In genomic region chr7:113855396-113855795, GRCm38 (mm10) we compare ENCODE assay signal across 17 mouse cellular contexts.
DNase-seq lines count a peak whose midpoint lies in the region; ATAC-seq and TF ChIP-seq lines count a peak whose summit lies in the region.
"Had no signal": no experiment of that assay in that cellular context is flagged by ENCODE, and none has a peak within 500 bp of the region (broad histone marks: within the 10 kb centered on the region; RNA-seq: fewer than 3 reads in every experiment).

No protein-coding gene starts in this region.

- no peak for TF ChIP-seq EP300 in liver, postnatal 0 days (IDR thresholded peaks at IDR 0.05; ENCODE audit: low read depth)

- H3K27ac ChIP-seq in embryonic facial prominence, embryonic 14.5 days (replicated peaks; ENCODE audit: low read depth, low read length), result no peak overlapping the region
- no peak overlapping the region for H3K27ac ChIP-seq in embryonic facial prominence, embryonic 10.5 days (replicated peaks)
- H3K27ac ChIP-seq in liver, postnatal 0 days (ENCODE audit: low read depth), result peak overlapping the region; percentile 29; the same call in 1 of the 2 replicates
- H3K27ac ChIP-seq: forebrain, embryonic 15.5 days; limb, embryonic 12.5 days; liver, embryonic 15.5 days; macrophage; neural tube, embryonic 12.5 days had no signal

- no peaks in the 10 kb centered on the region for H3K4me1 ChIP-seq in embryonic facial prominence, embryonic 14.5 days (ENCODE audit: control insufficient read depth, insufficient read depth, low read length)
- H3K4me1 ChIP-seq in embryonic facial prominence, embryonic 10.5 days, result peaks cover 17% of the 10 kb centered on the region
- no peaks in the 10 kb centered on the region for H3K4me1 ChIP-seq in liver, postnatal 0 days (ENCODE audit: insufficient read depth)
- H3K4me1 ChIP-seq: forebrain, embryonic 15.5 days; liver, embryonic 15.5 days; neural tube, embryonic 12.5 days had no signal

- peak; percentile 27 for DNase-seq in embryonic facial prominence, embryonic 14.5 days (ENCODE audit: low spot score)
- DNase-seq in embryonic facial prominence, embryonic 10.5 days (ENCODE audit: low spot score), result no peak
- DNase-seq in liver, postnatal 0 days, result no peak
- DNase-seq in liver (no peak), adipocyte (ENCODE audit: low spot score) (no peak)
- peak; percentile 48 for DNase-seq in thymus, postnatal 25 days
- DNase-seq in left cerebral cortex, postnatal 4 days, result no peak
- DNase-seq: cerebellum, adult 11-12 months; kidney, adult 9 months; layer of hippocampus, postnatal 36 days had no signal

- whole genome bisulfite sequencing in embryonic facial prominence, embryonic 14.5 days, result 45% methylated on average over 4 of the region's 4 CpGs
- WGBS in embryonic facial prominence, embryonic 10.5 days, result 81% methylated on average over 4 of the region's 4 CpGs
- WGBS in liver, postnatal 0 days (ENCODE audit: insufficient replicate concordance), result 58% methylated on average over 4 of the region's 4 CpGs

- ATAC-seq in embryonic facial prominence, embryonic 14.5 days (ENCODE audit: low read depth), result no peak; the same call in 1 of the 2 replicates
- ATAC-seq in liver, postnatal 0 days, result 0 out of 2 replicates have a peak, but pooled peaks have one; percentile 13
- peak; percentile 68 to 77 for ATAC-seq in hematopoietic stem cell, adult 5-6 weeks (replicated peaks in 1 of 2; ENCODE audit: insufficient read depth in 1 of 2, low FRiP score in 2 of 2, low TSS enrichment in 1 of 2, low read depth in 1 of 2, poor library complexity in 2 of 2, severe bottlenecking in 2 of 2)
- ATAC-seq: forebrain, embryonic 15.5 days; Patski had no signal

- no peak overlapping the region for H3K4me2 ChIP-seq in embryonic facial prominence, embryonic 14.5 days (ENCODE audit: low read depth, low read length)
- H3K4me2 ChIP-seq in liver, postnatal 0 days (ENCODE audit: low read depth, low read length), result no peak overlapping the region
- H3K4me2 ChIP-seq: forebrain, embryonic 15.5 days; limb, embryonic 12.5 days; liver, embryonic 15.5 days; neural tube, embryonic 12.5 days had no signal

- no peak overlapping the region for H3K4me3 ChIP-seq in embryonic facial prominence, embryonic 14.5 days (ENCODE audit: low read depth, low read length)
- H3K4me3 ChIP-seq in embryonic facial prominence, embryonic 10.5 days, result no peak overlapping the region
- H3K4me3 ChIP-seq in liver, postnatal 0 days (ENCODE audit: low read depth, low read length), result no peak overlapping the region
- H3K4me3 ChIP-seq: forebrain, embryonic 15.5 days; limb, embryonic 12.5 days; liver, embryonic 15.5 days; neural tube, embryonic 12.5 days had no signal

- intact Hi-C loops in left cerebral cortex, postnatal 4 days (cut with DNase I), result no loop called here

- TF ChIP-seq CTCF in liver, postnatal 0 days (IDR thresholded peaks at IDR 0.05; ENCODE audit: low read depth), result no peak

- no peak overlapping the region for H3K9ac ChIP-seq in embryonic facial prominence, embryonic 14.5 days (ENCODE audit: low read depth, low read length)
- no peak overlapping the region for H3K9ac ChIP-seq in liver, postnatal 0 days (replicated peaks)
- H3K9ac ChIP-seq: forebrain, embryonic 15.5 days; limb, embryonic 12.5 days; liver, embryonic 15.5 days; neural tube, embryonic 12.5 days had no signal

- no peaks in the 10 kb centered on the region for H3K36me3 ChIP-seq in embryonic facial prominence, embryonic 14.5 days (ENCODE audit: control insufficient read depth, insufficient read depth, low read length)
- H3K36me3 ChIP-seq in embryonic facial prominence, embryonic 10.5 days (replicated peaks), result no peaks in the 10 kb centered on the region
- no peaks in the 10 kb centered on the region for H3K36me3 ChIP-seq in liver, postnatal 0 days (replicated peaks; ENCODE audit: insufficient read depth, low read length)
- H3K36me3 ChIP-seq: forebrain, embryonic 15.5 days; limb, embryonic 12.5 days; liver, embryonic 15.5 days; neural tube, embryonic 12.5 days had no signal

- H3K27me3 ChIP-seq in embryonic facial prominence, embryonic 14.5 days (replicated peaks; ENCODE audit: control insufficient read depth, insufficient read depth, low read length), result no peaks in the 10 kb centered on the region
- no peaks in the 10 kb centered on the region for H3K27me3 ChIP-seq in embryonic facial prominence, embryonic 10.5 days (replicated peaks; ENCODE audit: low read depth, poor library complexity, severe bottlenecking)
- H3K27me3 ChIP-seq in liver, postnatal 0 days (ENCODE audit: insufficient read depth, low read length), result no peaks in the 10 kb centered on the region
- H3K27me3 ChIP-seq: forebrain, embryonic 15.5 days; limb, embryonic 12.5 days; liver, embryonic 15.5 days; neural tube, embryonic 12.5 days; Patski had no signal

- no peaks in the 10 kb centered on the region for H3K9me3 ChIP-seq in embryonic facial prominence, embryonic 14.5 days (ENCODE audit: control insufficient read depth, low read length)
- no peaks in the 10 kb centered on the region for H3K9me3 ChIP-seq in embryonic facial prominence, embryonic 10.5 days
- H3K9me3 ChIP-seq in liver, postnatal 0 days (ENCODE audit: low read length), result no peaks in the 10 kb centered on the region
- H3K9me3 ChIP-seq: forebrain, embryonic 15.5 days; limb, embryonic 12.5 days; liver, embryonic 15.5 days; neural tube, embryonic 12.5 days had no signal

Comparison
In these comparisons a context has a peak if more than half of its experiments do, and no peak if none do; other contexts are left out.
1. DNase-seq: peak in embryonic facial prominence, embryonic 14.5 days (single experiment) and thymus, postnatal 25 days (single experiment); none in embryonic facial prominence, embryonic 10.5 days (single experiment), liver, postnatal 0 days (single experiment), liver (single experiment), adipocyte (single experiment) and left cerebral cortex, postnatal 4 days (single experiment).